Mouse (Mus musculus) cerebellum, postnatal 4 days (tissue): ENCODE measurements around the gene Dph7.
A peak's percentile ranks its signal among the peaks of the same experiment; 100 is the strongest.
"Not testable (repeated sequence)": the region's sequence is repeated elsewhere in the genome, so short reads cannot be mapped to it uniquely, and the experiment has no call there.

Source experiments
- DNase-seq, 2 experiments: peaks; one replicate each; pipeline ENCODE4 v3.0.0; 2022; ENCODE audit warnings: low spot score in 2 of 2, mixed read lengths in 1 of 2

Dph7 gene

DNA sequence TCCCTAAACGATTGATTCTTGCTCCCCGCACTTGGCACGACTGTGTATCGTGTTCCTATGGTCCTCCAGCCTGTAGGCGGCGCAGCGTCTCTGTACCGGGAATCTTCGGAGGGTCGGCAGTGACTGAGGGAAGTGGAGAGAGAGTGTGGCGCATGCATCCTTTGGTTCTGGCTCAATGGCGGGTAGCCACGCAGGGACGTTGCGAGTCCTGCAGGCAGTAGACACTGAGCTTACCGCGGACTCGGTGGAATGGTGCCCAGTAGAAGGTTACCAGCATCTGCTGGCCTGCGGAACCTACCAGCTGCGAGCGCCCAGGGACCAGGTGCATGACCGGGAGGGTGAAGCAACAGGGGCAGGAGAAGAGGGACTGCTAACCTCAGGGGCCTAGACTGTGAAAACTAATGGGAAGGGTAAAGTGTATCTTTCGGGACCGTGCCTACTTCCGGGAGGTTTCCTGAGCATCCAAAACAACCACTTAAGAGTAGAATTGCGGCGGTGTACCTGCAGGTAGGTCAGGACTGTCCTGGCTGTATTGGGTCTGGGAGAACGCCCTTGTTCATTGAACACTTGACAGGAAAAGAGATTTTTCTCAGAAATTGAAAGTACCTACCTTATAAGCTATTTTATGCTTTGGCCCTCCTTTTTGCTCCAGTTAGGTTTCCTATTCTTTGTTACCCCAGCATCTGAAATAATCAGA lies at the start of gene Dph7:
TSS of gene Dph7 (plus strand) at position 97 of the 697 bp plus-strand sequence.
- DNase-seq = peak; percentile 70 to 89

DNA sequence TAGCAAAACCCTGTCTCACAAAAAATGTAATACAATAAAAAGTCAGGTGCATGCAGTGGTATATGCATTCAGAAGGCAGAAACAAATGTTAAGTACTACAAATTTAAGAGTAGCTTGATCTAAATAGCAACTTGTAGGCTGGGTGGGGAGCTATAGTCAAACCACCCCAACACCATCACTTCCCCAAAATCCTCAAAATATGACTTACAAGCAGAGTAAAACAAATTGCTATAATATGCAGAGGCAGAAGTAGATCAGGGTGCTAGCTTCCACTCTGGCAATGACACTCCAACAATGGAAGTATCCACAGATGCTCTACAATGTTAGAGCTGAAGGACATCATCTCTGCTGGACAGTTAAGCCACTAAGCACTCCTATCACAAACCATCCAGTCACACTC lies 49.6 kb upstream of the Dph7 start:
- DNase-seq = no peak

DNA sequence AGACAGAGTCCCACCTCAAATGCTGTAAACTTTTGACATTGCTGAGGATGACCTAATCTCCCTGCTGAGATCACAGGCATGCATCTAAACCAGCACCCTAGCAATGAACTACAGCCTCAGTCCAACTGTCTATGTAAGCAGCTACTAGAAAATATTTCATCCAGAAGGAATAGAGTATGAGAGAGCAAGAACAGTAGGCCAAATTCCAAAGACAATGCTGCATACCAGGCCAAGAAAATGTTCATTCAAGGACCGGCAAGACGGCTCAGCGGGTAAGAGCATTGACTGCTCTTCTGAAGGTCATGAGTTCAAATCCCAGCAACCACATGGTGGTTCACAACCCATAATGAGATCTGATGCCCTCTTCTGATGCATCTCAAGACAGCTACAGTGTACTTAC lies 47.4 kb upstream of the Dph7 start:
- DNase-seq = no peak

DNA sequence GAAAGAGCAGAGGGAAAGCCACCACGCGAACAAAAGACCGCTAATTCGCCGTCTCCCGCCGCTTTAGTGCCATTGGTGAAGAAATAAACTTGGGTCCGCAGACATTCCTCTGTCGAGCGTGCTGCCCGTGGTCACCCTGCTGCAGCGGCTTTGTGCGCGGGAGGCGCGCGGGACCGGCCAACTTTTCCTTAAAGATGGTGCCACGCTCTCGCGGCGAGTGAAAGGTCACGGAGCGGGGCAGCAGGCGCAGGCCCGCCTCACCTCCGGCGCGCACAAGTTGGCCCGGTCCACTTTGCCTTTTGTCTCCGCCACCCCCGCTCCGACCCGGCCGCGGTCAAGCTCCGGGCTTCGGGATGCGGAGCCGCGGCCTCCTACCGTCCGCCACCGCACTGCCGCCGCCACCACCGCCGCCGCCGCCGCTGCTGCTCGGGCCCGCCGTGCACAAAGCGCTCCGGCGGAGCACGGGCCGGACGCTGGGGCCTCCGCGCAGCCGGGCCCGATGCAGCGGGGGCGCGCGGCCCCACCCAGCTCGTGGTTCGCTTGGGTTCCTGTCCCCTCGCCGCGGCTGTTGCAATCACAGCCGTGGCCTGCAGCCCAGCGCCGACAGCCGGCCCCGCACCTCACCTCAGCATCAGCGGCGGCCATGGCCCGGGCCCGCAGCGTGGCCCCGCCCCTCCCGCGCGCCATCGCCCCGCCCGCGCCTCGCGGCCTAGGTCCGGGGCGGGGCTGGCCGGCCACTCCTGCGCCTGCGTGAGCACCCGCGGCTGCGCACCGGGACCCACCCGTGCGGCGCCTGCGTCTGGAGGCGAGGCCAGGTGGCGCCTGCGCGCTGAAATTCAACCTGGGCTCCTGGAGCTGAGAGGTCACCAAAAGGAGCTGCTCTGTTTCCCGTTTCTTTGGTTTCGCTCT lies 43.0 kb upstream of the Dph7 start, which contains the start of gene Ehmt1:
TSS of gene Ehmt1 (minus strand) at position 685 of the 909 bp plus-strand sequence.
- DNase-seq = peak; percentile 91 to 93

DNA sequence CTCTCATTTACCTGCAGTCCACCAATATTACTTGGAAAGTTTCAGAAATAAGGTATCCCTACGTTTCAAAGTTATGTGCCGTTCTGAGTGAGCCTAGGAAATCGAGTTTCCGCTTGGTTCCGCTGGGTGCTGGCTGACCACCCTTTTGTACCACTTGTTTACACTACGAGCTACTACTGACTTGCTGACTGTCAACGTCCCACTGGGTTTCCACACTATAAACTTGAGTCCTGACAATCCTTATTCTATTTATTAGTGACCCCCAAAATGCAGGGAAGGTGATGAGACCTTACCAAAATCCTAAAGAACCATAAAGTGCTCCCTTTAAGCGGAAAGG lies 42.4 kb upstream of the Dph7 start:
- DNase-seq = no peak

DNA sequence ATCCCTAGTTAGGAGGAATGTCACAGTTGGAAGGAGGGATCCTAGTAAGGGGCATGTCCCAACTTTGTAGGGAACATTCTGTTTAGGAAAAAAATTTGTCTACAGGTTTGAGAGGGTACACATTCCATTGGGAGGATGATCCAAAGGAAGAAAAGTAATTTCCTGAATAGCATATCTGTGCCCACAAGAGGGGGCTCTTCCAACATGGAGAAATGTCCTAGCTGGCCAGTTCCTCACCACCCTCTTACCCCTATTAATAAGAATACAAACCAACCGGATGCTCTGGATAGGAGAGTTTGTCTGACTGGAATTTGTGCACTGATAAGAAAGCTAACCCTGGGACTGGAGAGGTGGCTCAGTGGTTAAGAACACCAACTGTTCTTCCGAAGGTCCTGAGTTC lies 38.6 kb upstream of the Dph7 start:
- no peak for DNase-seq

DNA sequence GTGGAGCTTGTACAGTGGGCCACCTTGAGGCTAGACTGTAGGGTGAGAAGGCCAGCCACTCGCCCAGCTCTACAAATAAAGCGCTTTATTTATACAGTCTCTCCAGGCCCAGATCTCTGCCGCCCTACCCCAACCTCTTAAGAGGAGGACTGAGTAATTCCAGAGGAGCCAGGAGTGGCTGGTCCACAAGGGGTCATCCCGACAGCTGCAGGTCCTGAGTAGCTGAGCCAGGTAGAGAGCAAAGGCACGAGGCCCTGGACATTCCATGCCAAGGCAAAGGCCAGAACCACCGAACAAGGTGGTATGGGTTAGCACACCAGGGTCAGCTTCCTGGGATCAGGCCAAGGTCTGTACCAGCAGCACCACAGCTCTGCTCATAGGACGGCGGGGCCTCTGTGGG lies 36.9 kb upstream of the Dph7 start:
- no peak for DNase-seq

DNA sequence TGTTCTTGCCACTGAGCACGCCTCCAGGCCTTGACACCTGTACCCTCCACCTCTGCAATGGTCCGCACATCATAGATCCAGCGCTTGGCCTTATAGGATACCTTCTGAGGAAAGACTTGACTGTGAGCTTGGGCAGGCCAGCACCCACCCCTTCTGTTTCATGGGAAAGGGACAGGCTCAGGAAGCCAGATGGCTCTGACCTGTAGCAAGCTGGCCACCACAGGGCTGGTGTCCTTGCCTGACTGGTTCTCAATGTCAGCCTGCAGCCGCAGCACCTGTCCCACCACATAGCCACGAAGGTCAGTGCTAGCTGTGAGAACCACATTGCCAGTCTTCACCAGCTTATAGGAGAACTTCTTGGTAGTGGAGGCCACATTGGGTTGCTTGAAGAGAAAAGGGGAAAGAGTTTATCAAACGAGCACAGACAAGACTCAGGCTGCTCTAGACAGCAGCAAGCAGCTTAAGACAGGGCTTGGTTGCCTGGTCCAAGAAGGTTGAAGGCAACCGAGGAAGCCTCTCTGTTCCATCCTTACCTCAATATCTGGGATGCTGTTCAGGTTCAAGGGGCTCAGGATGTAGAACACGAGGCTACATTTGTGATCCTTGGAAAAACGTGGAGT lies 35.7 kb upstream of the Dph7 start:
- DNase-seq = no peak

DNA sequence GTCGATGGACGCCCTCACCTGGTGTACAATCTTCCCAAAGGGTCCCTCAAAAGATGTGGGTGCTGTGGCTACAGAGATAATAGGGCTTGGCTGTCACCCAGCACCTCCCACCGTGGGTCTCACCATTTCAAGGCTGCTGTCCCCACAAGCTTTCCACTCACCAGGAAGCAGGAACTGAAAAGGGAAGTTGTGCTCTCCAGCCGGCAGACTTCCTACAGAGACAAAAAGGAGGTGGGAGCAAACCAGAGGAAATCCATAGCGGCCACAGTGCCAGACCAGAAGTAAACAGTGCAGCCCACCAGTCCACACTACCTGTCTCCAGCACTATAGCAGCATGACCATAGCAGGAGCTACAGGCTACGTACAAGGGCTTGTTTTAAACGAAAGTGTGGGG lies 35.2 kb upstream of the Dph7 start:
- no peak for DNase-seq

DNA sequence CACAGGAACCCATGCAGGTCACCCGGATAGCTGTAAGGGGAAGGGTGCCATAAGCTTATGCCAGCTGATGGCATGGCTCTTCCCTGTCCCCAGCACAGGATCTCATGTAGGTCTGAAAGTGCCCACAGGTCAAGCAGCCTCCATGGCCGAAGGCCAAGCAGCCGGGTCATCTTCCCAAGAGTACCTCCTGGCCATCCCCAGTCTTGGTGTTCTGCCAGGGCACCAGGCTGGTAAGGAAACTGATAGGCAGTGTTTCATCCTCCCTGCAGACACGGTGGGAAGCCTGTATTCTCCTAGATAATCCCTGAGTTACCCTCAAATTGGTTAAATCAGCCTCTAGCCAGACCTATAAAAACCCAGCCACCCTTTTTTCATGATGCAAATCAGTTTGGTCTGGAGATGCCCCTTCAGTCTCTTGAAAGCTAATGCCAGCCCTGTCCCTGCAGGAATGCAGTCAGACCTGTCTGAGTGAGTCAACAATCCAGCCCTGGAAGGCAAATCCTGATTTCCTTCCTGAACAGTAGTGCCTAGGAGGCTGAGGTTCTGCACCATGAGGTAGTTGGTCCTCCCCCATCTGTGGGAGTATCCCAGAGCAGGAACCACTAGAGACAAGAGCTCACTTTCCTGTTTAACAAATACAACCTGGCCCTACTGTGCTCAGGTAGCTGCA lies 34.3 kb upstream of the Dph7 start:
- DNase-seq = no peak

DNA sequence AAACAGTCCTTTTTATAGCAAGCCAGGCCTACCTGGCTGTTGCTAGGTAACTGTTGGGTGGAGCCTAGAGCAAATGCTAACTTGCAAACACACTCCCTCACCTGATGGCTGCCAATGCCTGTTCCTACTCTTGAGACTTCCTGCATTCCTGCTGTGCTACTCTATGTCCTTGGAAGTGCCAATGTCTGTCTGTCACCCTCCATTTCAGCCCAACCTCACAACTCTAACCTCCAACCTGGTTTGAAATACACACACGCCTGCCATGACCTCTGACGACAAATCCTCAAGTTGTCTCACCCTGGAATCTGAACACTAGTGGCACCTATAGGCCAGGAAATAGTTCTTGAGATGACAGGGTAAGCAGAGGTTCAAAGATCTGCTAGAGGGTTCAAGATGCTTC lies 33.1 kb upstream of the Dph7 start:
- DNase-seq = no peak

DNA sequence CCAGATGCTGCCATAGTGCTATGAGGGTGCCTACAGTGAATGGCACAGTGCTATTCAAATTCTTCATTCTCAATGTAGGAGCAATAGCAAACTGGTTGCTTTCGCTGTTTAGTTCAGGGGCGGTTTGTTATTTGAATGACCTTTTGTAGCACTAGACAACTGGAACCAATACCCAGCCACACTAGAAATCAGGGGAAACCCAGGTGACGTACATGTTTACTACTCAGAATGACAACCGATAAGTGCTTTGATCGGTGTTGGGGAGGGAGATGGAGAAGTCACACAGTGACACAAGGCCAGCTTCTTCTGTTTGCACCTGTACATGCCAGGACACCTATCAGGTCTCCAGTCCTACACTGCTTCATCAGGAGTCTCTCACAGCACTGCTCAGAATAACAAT lies 32.6 kb upstream of the Dph7 start:
- no peak for DNase-seq

DNA sequence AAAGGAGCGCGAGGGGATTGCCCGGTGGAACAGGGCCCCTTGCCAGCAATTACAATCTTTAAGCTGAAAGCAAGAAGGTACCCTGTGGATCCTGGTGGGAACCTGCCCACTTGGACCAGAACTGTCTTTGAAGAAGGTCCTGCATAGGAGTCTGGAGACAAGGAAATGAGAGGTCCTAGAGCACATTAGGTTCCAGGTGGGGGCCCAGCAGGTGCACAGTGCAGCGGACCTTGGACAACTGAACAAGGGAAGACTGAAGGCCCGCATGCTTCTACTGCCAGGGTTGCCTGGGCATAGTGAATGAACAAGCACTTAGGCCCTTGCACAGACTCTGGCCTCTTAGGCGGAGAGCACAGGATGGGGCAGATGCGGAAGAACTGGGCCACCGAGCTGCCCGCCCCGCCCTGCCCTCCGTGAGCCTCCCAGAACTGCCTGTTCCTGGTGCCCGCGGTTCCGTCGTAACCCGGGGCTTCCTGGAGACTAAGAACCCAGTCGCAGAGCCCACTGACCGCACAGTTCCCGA lies 27.7 kb upstream of the Dph7 start:
- DNase-seq = peak in 1 of 2 experiments; percentile 10

DNA sequence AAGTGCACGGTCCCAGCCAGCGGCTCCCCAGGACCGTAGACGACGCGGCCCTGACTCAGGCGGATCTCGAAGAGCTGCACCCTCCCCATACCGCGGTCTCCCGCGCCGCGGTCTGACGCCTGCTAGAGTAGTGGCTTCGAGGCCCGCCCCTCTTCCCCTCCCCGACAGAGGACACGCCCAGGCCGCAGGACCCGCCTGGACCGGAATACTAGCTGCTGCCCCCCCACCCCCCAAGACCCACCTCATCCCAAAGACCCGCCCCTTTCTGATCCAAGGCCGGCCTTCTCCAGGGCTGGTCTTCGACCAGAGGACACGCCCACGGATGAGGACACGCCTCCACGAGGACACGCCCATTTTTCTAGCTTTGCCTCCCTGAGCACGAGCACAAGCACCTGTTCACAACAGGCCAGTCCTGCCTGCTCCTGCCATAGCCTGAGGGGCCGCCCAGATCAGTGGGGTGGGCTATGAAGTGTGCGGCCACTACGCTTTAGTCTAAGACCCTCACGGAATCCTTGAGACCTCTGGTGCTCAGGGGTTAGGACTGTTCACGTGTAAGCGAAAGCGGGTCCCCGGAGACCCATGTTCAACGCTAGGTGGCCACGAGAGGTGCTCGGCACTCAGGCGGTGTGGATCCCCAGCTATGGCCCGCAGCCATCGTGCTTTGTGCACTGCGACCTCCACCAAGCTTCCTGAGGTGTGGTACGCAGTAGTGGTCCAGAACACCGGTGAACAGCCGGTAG lies 27.0 kb upstream of the Dph7 start, which contains the start of gene Arrdc1:
TSS of gene Arrdc1 (minus strand) at position 196 of the 740 bp plus-strand sequence.
- DNase-seq = peak; percentile 51 to 78

DNA sequence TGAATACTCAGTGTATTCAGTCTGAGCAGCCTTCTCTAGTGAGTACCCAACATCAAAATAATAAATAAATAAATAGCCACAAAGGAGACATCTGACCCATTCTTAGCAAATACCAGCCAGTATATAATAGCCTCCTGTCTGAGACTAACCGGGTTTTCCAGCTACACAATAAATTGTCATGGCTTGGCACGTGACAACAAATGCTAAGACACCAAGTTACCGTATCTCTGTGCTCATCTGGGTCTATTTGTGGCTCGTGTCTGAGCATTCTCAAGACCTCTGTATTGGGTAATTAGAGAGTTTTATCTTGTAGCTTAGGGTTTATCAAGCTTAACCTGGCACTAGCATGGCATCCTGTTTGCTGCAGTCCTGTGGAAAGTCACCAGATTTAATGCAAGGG lies 20.1 kb upstream of the Dph7 start:
- DNase-seq = no peak

DNA sequence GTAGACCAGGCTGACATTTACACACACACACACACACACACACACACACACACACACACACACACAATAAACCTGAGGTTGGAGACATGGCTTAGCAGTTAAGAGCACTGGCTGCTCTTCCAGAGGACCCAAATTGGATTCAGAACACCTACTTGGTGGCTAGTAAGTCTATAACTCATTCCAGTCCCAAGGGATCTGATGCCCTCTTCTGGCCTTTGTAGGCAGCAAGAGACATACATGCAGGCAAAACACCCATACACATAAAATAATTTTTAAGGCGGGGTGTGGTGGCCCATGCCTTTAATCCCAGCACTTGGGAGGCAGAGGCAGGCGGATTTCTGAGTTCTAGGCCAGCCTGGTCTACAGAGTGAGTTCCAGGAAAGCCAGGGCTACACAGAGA lies 17.9 kb upstream of the Dph7 start:
- DNase-seq = not testable (repeated sequence)

DNA sequence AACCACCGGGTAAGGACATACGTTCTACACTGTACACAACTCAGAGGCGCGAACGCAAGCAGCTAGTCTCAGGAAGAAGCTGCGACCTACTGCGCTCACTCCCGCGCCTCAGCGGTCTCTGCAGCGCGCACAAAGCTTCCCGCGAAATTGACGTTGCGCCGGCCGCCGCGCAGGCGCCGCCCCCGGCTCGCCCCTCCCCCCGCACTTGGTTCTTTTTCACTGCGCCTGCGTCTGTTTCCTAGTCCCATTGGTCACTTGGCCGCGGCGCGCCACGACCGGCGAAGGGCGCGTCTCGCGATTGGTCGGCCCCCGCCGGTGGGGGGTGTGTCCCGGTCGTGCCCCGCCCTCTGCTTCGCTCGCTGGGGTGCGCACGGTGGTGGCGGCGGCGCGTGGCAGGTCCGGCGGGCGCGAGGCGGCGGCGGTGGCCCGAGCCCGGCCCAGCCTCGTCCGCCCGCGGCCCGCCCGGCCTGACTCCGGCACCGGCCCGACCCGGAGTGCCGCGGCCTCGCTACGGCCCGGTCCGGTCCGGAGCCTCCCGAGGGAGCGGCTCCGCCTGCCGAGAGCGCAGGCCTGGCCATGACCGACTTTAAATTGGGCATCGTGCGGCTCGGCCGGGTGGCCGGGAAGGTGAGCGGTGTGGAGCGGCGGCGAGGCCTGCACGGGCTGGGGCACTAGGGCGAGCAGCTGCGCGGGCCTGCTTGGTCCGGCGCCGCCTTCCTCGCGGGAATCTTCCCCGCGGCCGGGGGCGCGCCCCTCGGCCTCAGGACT lies 12.6 kb upstream of the Dph7 start, which contains the start of gene Zmynd19:
TSS of gene Zmynd19 (plus strand) at position 372 of the 768 bp plus-strand sequence.
- DNase-seq = peak; percentile 99

DNA sequence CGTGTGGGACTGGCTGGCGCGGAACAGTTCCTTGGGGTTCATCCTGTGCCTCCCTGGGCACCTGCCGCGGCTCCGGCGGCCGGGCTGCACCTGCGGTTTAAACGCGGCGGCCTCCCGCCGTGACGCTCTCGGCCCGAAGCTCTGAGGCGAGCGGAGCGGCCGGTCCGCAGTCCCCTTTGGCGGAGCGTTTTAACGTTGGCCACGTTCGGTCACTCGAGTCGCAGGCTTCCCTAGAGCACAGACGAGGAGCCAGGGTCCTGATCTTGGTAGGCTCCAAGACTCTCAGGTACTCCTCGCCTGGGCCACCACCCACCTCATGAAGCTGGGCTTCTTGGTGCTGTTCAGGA lies 12.0 kb upstream of the Dph7 start:
- DNase-seq = no peak

DNA sequence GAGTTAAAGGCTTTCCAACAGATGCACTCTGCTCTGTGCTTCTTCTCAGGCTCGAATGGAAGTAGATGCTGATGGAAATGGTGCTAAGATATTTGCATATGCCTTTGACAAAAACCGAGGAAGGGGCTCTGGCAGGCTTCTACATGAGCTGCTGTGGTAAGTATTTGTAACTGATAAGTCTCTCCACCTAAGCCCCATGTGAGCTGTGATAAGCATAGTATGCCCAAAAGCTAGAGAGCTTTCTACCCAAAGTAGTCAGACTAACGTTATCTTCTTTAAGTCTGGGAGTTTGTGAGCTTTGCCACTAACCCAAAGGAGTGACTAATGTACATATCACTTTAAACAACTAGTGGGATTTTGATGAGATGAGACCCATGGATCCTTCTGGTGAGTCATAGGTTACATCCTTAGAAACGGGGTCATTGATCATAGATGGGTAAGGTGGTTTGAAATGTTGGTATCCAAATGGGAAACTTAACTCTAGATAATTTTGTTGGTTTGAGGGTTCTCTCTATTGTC lies 9.6 kb upstream of the Dph7 start:
- DNase-seq = no peak

DNA sequence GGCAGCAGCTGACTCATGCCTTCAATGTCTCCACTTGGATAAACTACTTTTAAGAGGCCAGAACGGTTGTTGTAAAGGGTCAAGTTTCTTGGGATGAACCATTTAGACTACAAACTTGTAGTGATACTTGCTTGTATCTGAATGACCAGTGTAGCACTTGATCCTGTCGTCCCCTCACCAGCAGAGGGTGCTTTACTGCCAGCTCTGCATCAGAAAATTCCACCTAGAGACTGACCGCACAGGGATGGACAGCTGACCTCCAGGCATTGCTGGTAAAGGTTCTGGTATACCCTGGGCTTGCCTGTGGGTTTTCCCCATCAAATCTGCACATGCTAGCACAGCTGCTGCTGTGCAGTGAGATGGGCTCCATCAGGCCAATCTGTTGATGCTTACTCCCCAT lies 1.3 kb upstream of the Dph7 start:
- DNase-seq = peak in 1 of 2 experiments; percentile 13
